Mouse (Mus musculus): Measurements from ENCODE around the gene Olfr628. TPM values are rescaled to one million over a fixed set of nuclear protein-coding genes. Genes with fewer than 3 reads are reported as not detected.
"Not testable (repeated sequence)": the region's sequence is repeated elsewhere in the genome, so short reads cannot be mapped to it uniquely, and the experiment has no call there.

Gene Olfr628
- not detected in 2 replicates for polyA plus RNA-seq (2015; fragmentation: Nextera tagmentation; extraction: Ambion mirVana)

GRCm38 (mm10) chr7:103730074-103730473 is at the start of gene Olfr628:
Gene Olfr628 (plus strand): TSS chr7:103730374.
- 80% methylated on average over 1 of the region's 1 CpGs for WGBS
- no peak within 1 kb of the TSS for H3K27ac ChIP-seq
- no peaks in the 10 kb centered on the region for H3K27me3 ChIP-seq (replicated peaks)
- H3K9ac ChIP-seq = no peak within 1 kb of the TSS
- H3K9me3 ChIP-seq = no peaks in the 10 kb centered on the region
- no peak within 1 kb of the TSS for H3K4me3 ChIP-seq (replicated peaks)
- no peaks in the 10 kb centered on the region for H3K36me3 ChIP-seq
- H3K4me2 ChIP-seq = no peak within 1 kb of the TSS
- H3K4me1 ChIP-seq = no peaks in the 10 kb centered on the region
- no peak for ATAC-seq (ENCODE audit: insufficient read depth, low FRiP score, low read depth)

- Histone ChIP-seq H3K4me1 (no peaks in the 10 kb centered on the region), H3K9me3 (no peaks in the 10 kb centered on the region), H3K4me3 (replicated peaks) (no peak within 1 kb of the TSS), H3K9ac (no peak within 1 kb of the TSS), H3K27ac (no peak within 1 kb of the TSS), H3K4me2 (no peak within 1 kb of the TSS), H3K36me3 (no peaks in the 10 kb centered on the region), H3K27me3 (replicated peaks) (no peaks in the 10 kb centered on the region)
- no peak for ATAC-seq (ENCODE audit: insufficient read depth, low FRiP score, low read depth)
These were observed 47.8 kb upstream of the Olfr628 start, which contains the start of gene Olfr625-ps1 for GRCm38 (mm10) chr7:103682420-103682819. Gene Olfr625-ps1 (plus strand): TSS chr7:103682720.

- ATAC-seq (ENCODE audit: insufficient read depth, low FRiP score, low read depth) = no peak
- Histone ChIP-seq H3K4me1 (no peaks in the 10 kb centered on the region), H3K9ac (no peak overlapping the region), H3K4me2 (no peak overlapping the region), H3K27ac (no peak overlapping the region), H3K27me3 (replicated peaks) (no peaks in the 10 kb centered on the region), H3K9me3 (no peaks in the 10 kb centered on the region), H3K36me3 (no peaks in the 10 kb centered on the region), H3K4me3 (replicated peaks) (no peak overlapping the region)
- 87% methylated on average over 4 of the region's 4 CpGs for WGBS
These were observed 30.7 kb upstream of the Olfr628 start for GRCm38 (mm10) chr7:103699469-103699868.

GRCm38 (mm10) chr7:103712024-103712423 is 18.1 kb upstream of the Olfr628 start:
- Histone ChIP-seq H3K4me3 (replicated peaks) (no peak overlapping the region), H3K4me2 (no peak overlapping the region), H3K9ac (no peak overlapping the region), H3K9me3 (no peaks in the 10 kb centered on the region), H3K27ac (no peak overlapping the region), H3K4me1 (no peaks in the 10 kb centered on the region), H3K36me3 (no peaks in the 10 kb centered on the region), H3K27me3 (replicated peaks) (no peaks in the 10 kb centered on the region)
- 30% methylated on average over 2 of the region's 2 CpGs for WGBS
- no peak for ATAC-seq (ENCODE audit: insufficient read depth, low FRiP score, low read depth)

- no peak within 1 kb of the TSS for H3K27ac ChIP-seq
- no peaks in the 10 kb centered on the region for H3K36me3 ChIP-seq
- H3K9ac ChIP-seq = no peak within 1 kb of the TSS
- no peak within 1 kb of the TSS for H3K4me2 ChIP-seq
- no peak for ATAC-seq (ENCODE audit: insufficient read depth, low FRiP score, low read depth)
- H3K4me1 ChIP-seq = no peaks in the 10 kb centered on the region
- no peak within 1 kb of the TSS for H3K4me3 ChIP-seq (replicated peaks)
- H3K27me3 ChIP-seq (replicated peaks) = no peaks in the 10 kb centered on the region
- H3K9me3 ChIP-seq = no peaks in the 10 kb centered on the region
These were observed 15.8 kb upstream of the Olfr628 start, which contains the start of gene Olfr243 for GRCm38 (mm10) chr7:103714371-103714770. Gene Olfr243 (plus strand): TSS chr7:103714671.

- not testable (repeated sequence) for H3K4me2 ChIP-seq; H3K27ac ChIP-seq; H3K4me3 ChIP-seq (replicated peaks); H3K27me3 ChIP-seq (replicated peaks); H3K9ac ChIP-seq; H3K9me3 ChIP-seq; H3K4me1 ChIP-seq; ATAC-seq (ENCODE audit: insufficient read depth, low FRiP score, low read depth); H3K36me3 ChIP-seq
- WGBS = 97% methylated on average over 1 of the region's 1 CpGs
These were observed 13.8 kb upstream of the Olfr628 start for GRCm38 (mm10) chr7:103716398-103716797.

- Histone ChIP-seq H3K4me2 (no peak within 1 kb of the TSS), H3K4me3 (replicated peaks) (no peak within 1 kb of the TSS), H3K27me3 (replicated peaks) (no peaks in the 10 kb centered on the region), H3K9me3 (no peaks in the 10 kb centered on the region), H3K27ac (no peak within 1 kb of the TSS), H3K36me3 (no peaks in the 10 kb centered on the region), H3K9ac (no peak within 1 kb of the TSS), H3K4me1 (no peaks in the 10 kb centered on the region)
- no peak for ATAC-seq (ENCODE audit: insufficient read depth, low FRiP score, low read depth)
- 76% methylated on average over 2 of the region's 2 CpGs for WGBS
These were observed 14.7 kb downstream of the Olfr628 start, which contains the start of gene Olfr629 for GRCm38 (mm10) chr7:103744843-103745242. Gene Olfr629 (minus strand): TSS chr7:103744943.

- no peak for ATAC-seq (ENCODE audit: insufficient read depth, low FRiP score, low read depth)
- no peak within 1 kb of the TSS for H3K9ac ChIP-seq
- no peak within 1 kb of the TSS for H3K4me2 ChIP-seq
- H3K4me3 ChIP-seq (replicated peaks) = no peak within 1 kb of the TSS
- H3K27me3 ChIP-seq (replicated peaks) = no peaks in the 10 kb centered on the region
- no peaks in the 10 kb centered on the region for H3K4me1 ChIP-seq
- no peaks in the 10 kb centered on the region for H3K9me3 ChIP-seq
- no peak within 1 kb of the TSS for H3K27ac ChIP-seq
- whole genome bisulfite sequencing = 40% methylated on average over 2 of the region's 2 CpGs
- no peaks in the 10 kb centered on the region for H3K36me3 ChIP-seq
These were observed 27.1 kb downstream of the Olfr628 start, which contains the start of gene Olfr630 for GRCm38 (mm10) chr7:103757233-103757632. Gene Olfr630 (minus strand): TSS chr7:103757333.

GRCm38 (mm10) chr7:103762212-103762611 is 32.0 kb downstream of the Olfr628 start:
- not testable (repeated sequence) for H3K4me2 ChIP-seq; H3K36me3 ChIP-seq; H3K4me3 ChIP-seq (replicated peaks); H3K27me3 ChIP-seq (replicated peaks); ATAC-seq (ENCODE audit: insufficient read depth, low FRiP score, low read depth); H3K9ac ChIP-seq; H3K9me3 ChIP-seq; H3K4me1 ChIP-seq; H3K27ac ChIP-seq
- WGBS = 89% methylated on average over 6 of the region's 6 CpGs

GRCm38 (mm10) chr7:103767687-103768086 is 37.5 kb downstream of the Olfr628 start:
- H3K9me3 ChIP-seq; H3K27ac ChIP-seq; ATAC-seq (ENCODE audit: insufficient read depth, low FRiP score, low read depth); H3K4me2 ChIP-seq; H3K4me3 ChIP-seq (replicated peaks); H3K27me3 ChIP-seq (replicated peaks); H3K36me3 ChIP-seq; H3K4me1 ChIP-seq; H3K9ac ChIP-seq: not testable (repeated sequence)
- 78% methylated on average over 6 of the region's 6 CpGs for WGBS

- H3K27ac ChIP-seq = no peak within 1 kb of the TSS
- no peak within 1 kb of the TSS for H3K9ac ChIP-seq
- no peak within 1 kb of the TSS for H3K4me3 ChIP-seq (replicated peaks)
- H3K4me2 ChIP-seq = no peak within 1 kb of the TSS
- H3K27me3 ChIP-seq (replicated peaks) = no peaks in the 10 kb centered on the region
- H3K4me1 ChIP-seq = no peaks in the 10 kb centered on the region
- no peak for ATAC-seq (ENCODE audit: insufficient read depth, low FRiP score, low read depth)
- no peaks in the 10 kb centered on the region for H3K9me3 ChIP-seq
- 72% methylated on average over 2 of the region's 2 CpGs for WGBS
- no peaks in the 10 kb centered on the region for H3K36me3 ChIP-seq
These were observed 41.3 kb downstream of the Olfr628 start, which contains the start of gene Olfr69 for GRCm38 (mm10) chr7:103771494-103771893. Gene Olfr69 (minus strand): TSS chr7:103771594.

- not testable (repeated sequence) for H3K4me2 ChIP-seq; H3K36me3 ChIP-seq; H3K9ac ChIP-seq; H3K9me3 ChIP-seq; H3K27ac ChIP-seq; H3K27me3 ChIP-seq (replicated peaks); ATAC-seq (ENCODE audit: insufficient read depth, low FRiP score, low read depth); H3K4me1 ChIP-seq; H3K4me3 ChIP-seq (replicated peaks)
- 81% methylated on average over 4 of the region's 4 CpGs for WGBS
These were observed 47.5 kb downstream of the Olfr628 start for GRCm38 (mm10) chr7:103777652-103778051.

GRCm38 (mm10) chr7:103779598-103779997 is 49.4 kb downstream of the Olfr628 start, which contains the start of gene Olfr68:
Gene Olfr68 (minus strand): TSS chr7:103779698.
- no peaks in the 10 kb centered on the region for H3K36me3 ChIP-seq
- H3K9me3 ChIP-seq = no peaks in the 10 kb centered on the region
- no peaks in the 10 kb centered on the region for H3K4me1 ChIP-seq
- H3K9ac ChIP-seq = no peak within 1 kb of the TSS
- 75% methylated on average over 3 of the region's 3 CpGs for WGBS
- no peaks in the 10 kb centered on the region for H3K27me3 ChIP-seq (replicated peaks)
- no peak for ATAC-seq (ENCODE audit: insufficient read depth, low FRiP score, low read depth)
- H3K4me2 ChIP-seq = no peak within 1 kb of the TSS
- no peak within 1 kb of the TSS for H3K4me3 ChIP-seq (replicated peaks)
- H3K27ac ChIP-seq = no peak within 1 kb of the TSS
